Mouse (Mus musculus) cortical plate, adult 2 months (tissue): ENCODE results near the gene Tmprss9. TPM values are rescaled to one million over a fixed set of nuclear protein-coding genes. Genes with fewer than 3 reads are reported as not detected.

Experiments used
- H3K27ac ChIP-seq: fragments of 200-500 bp; 2 replicates; pipeline ENCODE4 v1.5.1; 2012; ENCODE audit warnings: low read length, control low read depth, inconsistent platforms; ENCODE audit not compliant: insufficient read depth
- H3K4me1 ChIP-seq: fragments of 200-500 bp; 2 replicates; pipeline ENCODE4 v1.6.1; 2011; ENCODE audit warnings: low read length; ENCODE audit not compliant: control insufficient read depth, insufficient read depth
- H3K4me3 ChIP-seq: fragments of 200-500 bp; 2 replicates; pipeline ENCODE4 v1.5.1; 2011; ENCODE audit warnings: mild to moderate bottlenecking, low read length, control low read depth; ENCODE audit not compliant: insufficient read depth
- CTCF ChIP-seq: fragments of 200-500 bp; IDR thresholded peaks from 2 replicates; pipeline ENCODE4 v1.5.1; 2011; ENCODE audit warnings: mild to moderate bottlenecking, control low read depth, low read length; ENCODE audit not compliant: insufficient read depth; ENCODE audit errors: extremely low read depth
- POLR2A ChIP-seq: fragments of 200-500 bp; IDR thresholded peaks from 2 replicates; pipeline ENCODE4 v1.6.1; 2011; ENCODE audit warnings: mild to moderate bottlenecking, low read length, control low read depth; ENCODE audit not compliant: insufficient read depth; ENCODE audit errors: extremely low read depth
- polyA plus RNA-seq: library from polyadenylated mRNA; depleted of rRNA; stranded (reverse); fragments of >200 nt; gene quantifications from 2 replicates; pipeline ENCODE4 v1.2.3, GENCODE M21; 2012; rRNA removed

Gene Tmprss9
- polyA plus RNA-seq, 1 experiment = 0.40 TPM

GRCm38 (mm10) chr10:80942919-80943318, 71.3 kb downstream of the Tmprss9 start:
- Histone ChIP-seq H3K4me3 (no peak overlapping the region), H3K27ac (no peak overlapping the region), H3K4me1 (peaks cover 7% of the 10 kb centered on the region)
- TF ChIP-seq POLR2A (no peak), CTCF (no peak)

- no peak overlapping the region for H3K4me3 ChIP-seq
- TF ChIP-seq CTCF = no peak
- TF ChIP-seq POLR2A = no peak
- H3K4me1 ChIP-seq = peaks cover 7% of the 10 kb centered on the region
- no peak overlapping the region for H3K27ac ChIP-seq
Observed at GRCm38 (mm10) chr10:80943701-80944100, 72.1 kb downstream of the Tmprss9 start.

GRCm38 (mm10) chr10:80944231-80944630, 72.6 kb downstream of the Tmprss9 start:
- Histone ChIP-seq H3K4me1 (peaks cover 7% of the 10 kb centered on the region), H3K4me3 (no peak overlapping the region), H3K27ac (no peak overlapping the region)
- no peak for TF ChIP-seq CTCF
- no peak for TF ChIP-seq POLR2A

GRCm38 (mm10) chr10:80946684-80947437, 75.2 kb downstream of the Tmprss9 start:
- Histone ChIP-seq H3K27ac (no peak overlapping the region), H3K4me1 (no peaks in the 10 kb centered on the region), H3K4me3 (no peak overlapping the region)
- TF ChIP-seq POLR2A (no peak), CTCF (no peak)

GRCm38 (mm10) chr10:80947802-80948201, 76.2 kb downstream of the Tmprss9 start:
- no peak overlapping the region for H3K4me3 ChIP-seq
- no peaks in the 10 kb centered on the region for H3K4me1 ChIP-seq
- no peak for TF ChIP-seq CTCF
- TF ChIP-seq POLR2A = no peak
- no peak overlapping the region for H3K27ac ChIP-seq

GRCm38 (mm10) chr10:80948570-80948969, 76.9 kb downstream of the Tmprss9 start:
- TF ChIP-seq CTCF (no peak), POLR2A (no peak)
- H3K4me1 ChIP-seq = no peaks in the 10 kb centered on the region
- no peak overlapping the region for H3K27ac ChIP-seq
- H3K4me3 ChIP-seq = no peak overlapping the region

GRCm38 (mm10) chr10:80949081-80949480, 77.4 kb downstream of the Tmprss9 start:
- Histone ChIP-seq H3K4me3 (no peak overlapping the region), H3K4me1 (no peaks in the 10 kb centered on the region), H3K27ac (no peak overlapping the region)
- TF ChIP-seq POLR2A (no peak), CTCF (no peak)

Other genes starting within 250 kb of the Tmprss9 start
- gene Csnk1g2, start 249.0 kb upstream of the Tmprss9 start, polyA plus RNA-seq = 294 and 314 TPM in 2 replicates
- 98.8 and 102 TPM in 2 replicates for gene Btbd2, start 214.8 kb upstream of the Tmprss9 start, polyA plus RNA-seq
- gene Mknk2, start 193.7 kb upstream of the Tmprss9 start, polyA plus RNA-seq = 47.1 and 54.0 TPM in 2 replicates
- gene Mob3a, start 169.9 kb upstream of the Tmprss9 start, polyA plus RNA-seq = 7.9 and 9.4 TPM in 2 replicates
- 111 and 118 TPM in 2 replicates for gene Izumo4, start 169.7 kb upstream of the Tmprss9 start, polyA plus RNA-seq
- gene Ap3d1, start 129.6 kb upstream of the Tmprss9 start, polyA plus RNA-seq = 157 and 159 TPM in 2 replicates
- gene Dot1l, start 116.6 kb upstream of the Tmprss9 start, polyA plus RNA-seq = 45.9 and 47.8 TPM in 2 replicates
- 38.9 and 46.1 TPM in 2 replicates for gene Sf3a2, start 73.7 kb upstream of the Tmprss9 start, polyA plus RNA-seq
- gene Plekhj1, start 73.2 kb upstream of the Tmprss9 start, polyA plus RNA-seq = 59.5 and 62.6 TPM in 2 replicates
- 1.6 and 2.3 TPM in 2 replicates for gene Amh, start 66.6 kb upstream of the Tmprss9 start, polyA plus RNA-seq
- 4.7 and 5.0 TPM in 2 replicates for gene Jsrp1, start 58.4 kb upstream of the Tmprss9 start, polyA plus RNA-seq
- gene Oaz1, start 45.2 kb upstream of the Tmprss9 start, polyA plus RNA-seq = 643 and 729 TPM in 2 replicates
- 24.8 and 29.4 TPM in 2 replicates for gene Lingo3, start 27.8 kb upstream of the Tmprss9 start, polyA plus RNA-seq
- 223 and 238 TPM in 2 replicates for gene Lsm7, start 16.6 kb upstream of the Tmprss9 start, polyA plus RNA-seq
- gene Sppl2b, start 16.6 kb upstream of the Tmprss9 start, polyA plus RNA-seq = 94.2 and 96.5 TPM in 2 replicates
- gene Timm13, start 29.1 kb downstream of the Tmprss9 start, polyA plus RNA-seq = 207 and 219 TPM in 2 replicates
- gene Lmnb2, start 46.4 kb downstream of the Tmprss9 start, polyA plus RNA-seq = 23.6 and 24.5 TPM in 2 replicates
- gene Gadd45b, start 58.2 kb downstream of the Tmprss9 start, polyA plus RNA-seq = 23.9 and 25.6 TPM in 2 replicates
- 77.9 and 152 TPM in 2 replicates for gene Gng7, start 143.1 kb downstream of the Tmprss9 start, polyA plus RNA-seq
- gene Diras1, start 153.8 kb downstream of the Tmprss9 start, polyA plus RNA-seq = 83.8 and 85.3 TPM in 2 replicates
- 72.8 and 73.0 TPM in 2 replicates for gene Slc39a3, start 165.6 kb downstream of the Tmprss9 start, polyA plus RNA-seq
- gene Sgta, start 188.3 kb downstream of the Tmprss9 start, polyA plus RNA-seq = 222 and 228 TPM in 2 replicates
- gene Thop1, start 198.2 kb downstream of the Tmprss9 start, polyA plus RNA-seq = 66.2 and 68.5 TPM in 2 replicates
- gene Creb3l3, start 227.0 kb downstream of the Tmprss9 start, polyA plus RNA-seq = 0.42 TPM in 2 replicates
- gene Map2k2, start 234.1 kb downstream of the Tmprss9 start, polyA plus RNA-seq = 192 and 201 TPM in 2 replicates